Mouse (Mus musculus): Measurements from ENCODE around the gene Rims1. TPM values are rescaled to one million over a fixed set of nuclear protein-coding genes. Genes with fewer than 3 reads are reported as not detected.

Gene Rims1
- polyA plus RNA-seq, 1 experiment from 2014 or later, result 0.24 TPM

GRCm38 (mm10) chr1:22664196-22664595 is 141.6 kb downstream of the Rims1 start:
- Histone ChIP-seq H3K4me1 (no peaks in the 10 kb centered on the region), H3K4me2 (no peak overlapping the region), H3K4me3 (no peak overlapping the region), H3K9ac (no peak overlapping the region), H3K9me3 (replicated peaks) (no peaks in the 10 kb centered on the region), H3K27me3 (replicated peaks) (no peaks in the 10 kb centered on the region), H3K27ac (no peak overlapping the region), H3K36me3 (no peaks in the 10 kb centered on the region)
- 69% methylated on average over 6 of the region's 6 CpGs for WGBS (ENCODE audit: insufficient replicate concordance)
- no peak for ATAC-seq

- Histone ChIP-seq H3K4me3 (no peak overlapping the region), H3K9ac (no peak overlapping the region), H3K4me2 (no peak overlapping the region), H3K36me3 (no peaks in the 10 kb centered on the region), H3K27ac (no peak overlapping the region), H3K27me3 (replicated peaks) (no peaks in the 10 kb centered on the region), H3K4me1 (no peaks in the 10 kb centered on the region), H3K9me3 (replicated peaks) (no peaks in the 10 kb centered on the region)
- whole genome bisulfite sequencing (ENCODE audit: insufficient replicate concordance), result 64% methylated on average over 3 of the region's 3 CpGs
- no peak for ATAC-seq
Measured at GRCm38 (mm10) chr1:22661825-22662224, 144.0 kb downstream of the Rims1 start.

GRCm38 (mm10) chr1:22655983-22656382 is 149.8 kb downstream of the Rims1 start:
- Histone ChIP-seq H3K4me2 (no peak overlapping the region), H3K4me3 (no peak overlapping the region), H3K27ac (no peak overlapping the region), H3K4me1 (no peaks in the 10 kb centered on the region), H3K9ac (no peak overlapping the region), H3K36me3 (no peaks in the 10 kb centered on the region), H3K9me3 (replicated peaks) (no peaks in the 10 kb centered on the region), H3K27me3 (replicated peaks) (no peaks in the 10 kb centered on the region)
- no peak for ATAC-seq

DNA sequence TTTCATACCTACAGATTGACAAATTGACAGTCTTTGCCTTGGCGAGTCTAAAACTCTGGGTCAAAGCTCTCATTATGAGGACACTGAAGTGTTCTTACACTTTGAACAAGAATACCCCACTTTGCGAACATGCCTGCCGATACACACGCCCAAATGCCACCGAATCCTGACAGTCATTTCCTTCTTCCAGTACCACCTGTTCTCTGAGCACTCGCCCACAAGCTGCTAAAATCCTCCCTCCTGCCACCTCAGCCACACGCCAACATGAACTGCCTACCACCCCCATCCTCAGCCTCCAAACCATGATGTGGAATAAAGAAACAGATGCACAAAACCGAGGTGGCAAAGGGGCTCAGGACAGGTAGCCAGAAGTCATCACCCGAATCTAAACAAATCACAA is 150.9 kb downstream of the Rims1 start:
- no peaks in the 10 kb centered on the region for H3K9me3 ChIP-seq (replicated peaks)
- no peaks in the 10 kb centered on the region for H3K27me3 ChIP-seq (replicated peaks)
- ATAC-seq, result no peak
- no peak overlapping the region for H3K4me3 ChIP-seq
- no peak overlapping the region for H3K9ac ChIP-seq
- no peak overlapping the region for H3K4me2 ChIP-seq
- 72% methylated on average over 9 of the region's 9 CpGs for WGBS (ENCODE audit: insufficient replicate concordance)
- no peaks in the 10 kb centered on the region for H3K36me3 ChIP-seq
- no peaks in the 10 kb centered on the region for H3K4me1 ChIP-seq
- no peak overlapping the region for H3K27ac ChIP-seq

GRCm38 (mm10) chr1:22650588-22650987 is 155.2 kb downstream of the Rims1 start:
- H3K4me2 ChIP-seq, result no peak overlapping the region
- H3K4me3 ChIP-seq, result no peak overlapping the region
- no peak overlapping the region for H3K27ac ChIP-seq
- no peaks in the 10 kb centered on the region for H3K27me3 ChIP-seq (replicated peaks)
- WGBS (ENCODE audit: insufficient replicate concordance), result 68% methylated on average over 7 of the region's 7 CpGs
- no peak overlapping the region for H3K9ac ChIP-seq
- no peak for ATAC-seq
- H3K36me3 ChIP-seq, result no peaks in the 10 kb centered on the region
- no peaks in the 10 kb centered on the region for H3K9me3 ChIP-seq (replicated peaks)
- no peaks in the 10 kb centered on the region for H3K4me1 ChIP-seq

GRCm38 (mm10) chr1:22649432-22649831 is 156.4 kb downstream of the Rims1 start:
- H3K9ac ChIP-seq, result no peak overlapping the region
- no peaks in the 10 kb centered on the region for H3K36me3 ChIP-seq
- no peak overlapping the region for H3K27ac ChIP-seq
- H3K4me2 ChIP-seq, result no peak overlapping the region
- H3K4me1 ChIP-seq, result no peaks in the 10 kb centered on the region
- H3K27me3 ChIP-seq (replicated peaks), result no peaks in the 10 kb centered on the region
- WGBS (ENCODE audit: insufficient replicate concordance), result 42% methylated on average over 1 of the region's 1 CpGs
- no peak overlapping the region for H3K4me3 ChIP-seq
- ATAC-seq, result no peak
- no peaks in the 10 kb centered on the region for H3K9me3 ChIP-seq (replicated peaks)

DNA sequence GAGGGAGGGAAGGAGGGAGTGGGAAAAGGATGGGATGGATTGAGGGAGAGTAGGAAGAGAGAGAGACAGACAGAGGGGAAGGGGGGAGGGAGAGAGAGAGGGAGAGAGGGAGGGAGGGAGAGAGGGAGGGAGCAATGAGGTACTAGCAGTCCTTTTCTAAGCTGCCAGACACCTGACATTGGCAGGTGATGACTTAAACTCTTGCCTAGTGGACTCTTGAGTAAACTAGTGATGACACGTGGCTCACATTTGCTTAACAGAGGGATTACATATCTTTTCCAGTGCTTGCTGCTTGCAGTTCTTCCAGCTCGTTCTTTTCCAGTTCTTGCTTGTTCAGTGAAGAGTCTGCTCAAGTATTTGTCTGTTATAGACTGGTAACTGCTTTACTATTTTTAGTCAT is 160.5 kb downstream of the Rims1 start:
- Histone ChIP-seq H3K36me3 (no peaks in the 10 kb centered on the region), H3K4me2 (no peak overlapping the region), H3K4me3 (no peak overlapping the region), H3K4me1 (no peaks in the 10 kb centered on the region), H3K9ac (no peak overlapping the region), H3K27me3 (replicated peaks) (no peaks in the 10 kb centered on the region), H3K9me3 (replicated peaks) (no peaks in the 10 kb centered on the region), H3K27ac (no peak overlapping the region)
- no peak for ATAC-seq
- WGBS (ENCODE audit: insufficient replicate concordance), result 41% methylated on average over 2 of the region's 2 CpGs

- H3K27me3 ChIP-seq (replicated peaks), result no peaks in the 10 kb centered on the region
- no peak overlapping the region for H3K4me3 ChIP-seq
- WGBS (ENCODE audit: insufficient replicate concordance), result 82% methylated on average over 5 of the region's 5 CpGs
- H3K9ac ChIP-seq, result no peak overlapping the region
- no peaks in the 10 kb centered on the region for H3K36me3 ChIP-seq
- H3K9me3 ChIP-seq (replicated peaks), result no peaks in the 10 kb centered on the region
- H3K4me1 ChIP-seq, result no peaks in the 10 kb centered on the region
- no peak for ATAC-seq
- no peak overlapping the region for H3K27ac ChIP-seq
- H3K4me2 ChIP-seq, result no peak overlapping the region
Measured at GRCm38 (mm10) chr1:22640568-22640967, 165.2 kb downstream of the Rims1 start.

DNA sequence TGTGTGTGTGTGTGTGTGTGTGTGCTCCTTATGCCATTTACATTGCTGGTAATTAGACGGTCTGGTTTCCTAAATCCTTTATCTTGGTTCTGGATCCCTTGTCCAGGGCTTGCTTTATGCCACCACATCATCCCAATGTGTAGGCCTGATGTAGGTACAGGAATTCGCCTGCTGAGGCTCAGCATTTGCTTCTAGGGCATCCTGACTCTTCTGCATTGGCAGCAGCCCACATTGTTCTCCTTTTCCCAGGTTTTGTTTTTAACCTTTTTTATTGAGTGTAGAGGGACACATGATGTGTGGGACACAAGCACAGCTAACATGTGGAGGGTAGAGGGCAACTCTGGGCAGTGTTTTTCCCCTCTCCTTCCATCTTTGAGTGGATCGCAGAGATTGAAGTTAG is 166.1 kb downstream of the Rims1 start:
- Histone ChIP-seq H3K27ac (no peak overlapping the region), H3K4me3 (no peak overlapping the region), H3K4me1 (no peaks in the 10 kb centered on the region), H3K4me2 (no peak overlapping the region), H3K9me3 (replicated peaks) (no peaks in the 10 kb centered on the region), H3K9ac (no peak overlapping the region), H3K36me3 (no peaks in the 10 kb centered on the region), H3K27me3 (replicated peaks) (no peaks in the 10 kb centered on the region)
- ATAC-seq, result no peak
- WGBS (ENCODE audit: insufficient replicate concordance), result 67% methylated on average over 3 of the region's 3 CpGs

- no peak overlapping the region for H3K4me2 ChIP-seq
- H3K4me1 ChIP-seq, result no peaks in the 10 kb centered on the region
- H3K36me3 ChIP-seq, result no peaks in the 10 kb centered on the region
- no peaks in the 10 kb centered on the region for H3K9me3 ChIP-seq (replicated peaks)
- ATAC-seq, result no peak
- no peaks in the 10 kb centered on the region for H3K27me3 ChIP-seq (replicated peaks)
- no peak overlapping the region for H3K4me3 ChIP-seq
- H3K27ac ChIP-seq, result no peak overlapping the region
- H3K9ac ChIP-seq, result no peak overlapping the region
- 69% methylated on average over 2 of the region's 2 CpGs for WGBS (ENCODE audit: insufficient replicate concordance)
Measured at GRCm38 (mm10) chr1:22633871-22634270, 171.9 kb downstream of the Rims1 start.

DNA sequence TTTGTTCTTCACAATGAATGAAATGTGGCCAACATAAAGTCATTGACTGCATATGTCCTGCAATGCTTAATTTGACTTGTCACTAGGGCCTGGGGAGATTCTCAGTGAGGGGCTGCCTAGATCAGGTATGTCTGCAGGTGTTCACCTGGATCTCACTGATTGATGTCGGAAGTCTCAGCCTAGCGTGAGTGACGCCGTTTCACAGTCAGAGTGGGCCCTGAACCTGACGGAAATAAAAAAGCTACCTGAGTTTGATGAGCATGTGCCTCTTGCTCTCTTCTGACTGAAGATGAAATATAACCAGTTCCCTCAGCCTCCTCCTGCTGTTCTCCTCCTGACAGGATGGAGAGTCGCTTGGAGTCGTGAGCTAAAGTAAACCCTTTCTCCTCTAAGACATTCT is 173.2 kb downstream of the Rims1 start:
- Histone ChIP-seq H3K36me3 (no peaks in the 10 kb centered on the region), H3K27ac (no peak overlapping the region), H3K27me3 (replicated peaks) (no peaks in the 10 kb centered on the region), H3K9me3 (replicated peaks) (no peaks in the 10 kb centered on the region), H3K4me2 (no peak overlapping the region), H3K4me1 (no peaks in the 10 kb centered on the region), H3K9ac (no peak overlapping the region), H3K4me3 (no peak overlapping the region)
- no peak for ATAC-seq
- WGBS (ENCODE audit: insufficient replicate concordance), result 57% methylated on average over 7 of the region's 7 CpGs

- no peak for ATAC-seq
- no peaks in the 10 kb centered on the region for H3K27me3 ChIP-seq (replicated peaks)
- no peaks in the 10 kb centered on the region for H3K36me3 ChIP-seq
- H3K27ac ChIP-seq, result no peak overlapping the region
- H3K9me3 ChIP-seq (replicated peaks), result no peaks in the 10 kb centered on the region
- H3K4me3 ChIP-seq, result no peak overlapping the region
- WGBS (ENCODE audit: insufficient replicate concordance), result 72% methylated on average over 5 of the region's 6 CpGs
- H3K4me2 ChIP-seq, result no peak overlapping the region
- H3K4me1 ChIP-seq, result no peaks in the 10 kb centered on the region
- H3K9ac ChIP-seq, result no peak overlapping the region
Measured at GRCm38 (mm10) chr1:22631991-22632390, 173.8 kb downstream of the Rims1 start.

- 64% methylated on average over 8 of the region's 8 CpGs for WGBS (ENCODE audit: insufficient replicate concordance)
- H3K27me3 ChIP-seq (replicated peaks), result no peaks in the 10 kb centered on the region
- ATAC-seq, result no peak
- no peak overlapping the region for H3K9ac ChIP-seq
- H3K36me3 ChIP-seq, result no peaks in the 10 kb centered on the region
- no peak overlapping the region for H3K4me3 ChIP-seq
- no peaks in the 10 kb centered on the region for H3K4me1 ChIP-seq
- no peaks in the 10 kb centered on the region for H3K9me3 ChIP-seq (replicated peaks)
- H3K4me2 ChIP-seq, result no peak overlapping the region
- no peak overlapping the region for H3K27ac ChIP-seq
Measured at GRCm38 (mm10) chr1:22629011-22629410, 176.8 kb downstream of the Rims1 start.
